Mouse (Mus musculus) kidney, postnatal 10 days (tissue): Measurements from ENCODE around the gene Ppp2r5e.

Source experiments
- DNase-seq: peaks from one replicate; pipeline ENCODE4 v3.0.0; 2021; ENCODE audit warnings: mixed read lengths

Gene Ppp2r5e

DNA sequence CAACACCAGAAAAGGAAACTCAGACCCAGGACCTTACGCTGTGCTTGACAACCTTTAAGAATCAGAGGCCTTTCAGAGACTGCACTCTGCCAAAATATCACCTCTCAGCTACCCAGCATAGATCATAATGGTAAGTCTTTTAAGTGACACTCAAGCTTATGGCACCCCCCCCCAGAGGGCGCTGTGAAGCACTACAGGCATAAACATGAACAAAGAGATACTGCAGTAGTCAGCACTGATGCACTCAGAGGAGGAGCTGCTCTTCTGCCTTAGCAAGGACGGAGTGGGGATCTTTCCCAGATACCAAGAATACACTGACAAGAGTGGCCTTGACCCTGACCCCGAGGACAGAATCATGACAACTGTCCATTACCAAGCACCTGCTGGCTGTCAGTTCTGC lies 23.8 kb downstream of the Ppp2r5e start:
- peak; percentile 67 for DNase-seq

GRCm38 (mm10) chr12:75570138-75570537 lies 25.9 kb downstream of the Ppp2r5e start:
- DNase-seq: no peak

GRCm38 (mm10) chr12:75567745-75568144 lies 28.3 kb downstream of the Ppp2r5e start:
- peak; percentile 45 for DNase-seq

GRCm38 (mm10) chr12:75565756-75566155 lies 30.3 kb downstream of the Ppp2r5e start:
- DNase-seq: no peak

- DNase-seq: no peak
These were observed 31.5 kb downstream of the Ppp2r5e start for GRCm38 (mm10) chr12:75564498-75564897.

DNA sequence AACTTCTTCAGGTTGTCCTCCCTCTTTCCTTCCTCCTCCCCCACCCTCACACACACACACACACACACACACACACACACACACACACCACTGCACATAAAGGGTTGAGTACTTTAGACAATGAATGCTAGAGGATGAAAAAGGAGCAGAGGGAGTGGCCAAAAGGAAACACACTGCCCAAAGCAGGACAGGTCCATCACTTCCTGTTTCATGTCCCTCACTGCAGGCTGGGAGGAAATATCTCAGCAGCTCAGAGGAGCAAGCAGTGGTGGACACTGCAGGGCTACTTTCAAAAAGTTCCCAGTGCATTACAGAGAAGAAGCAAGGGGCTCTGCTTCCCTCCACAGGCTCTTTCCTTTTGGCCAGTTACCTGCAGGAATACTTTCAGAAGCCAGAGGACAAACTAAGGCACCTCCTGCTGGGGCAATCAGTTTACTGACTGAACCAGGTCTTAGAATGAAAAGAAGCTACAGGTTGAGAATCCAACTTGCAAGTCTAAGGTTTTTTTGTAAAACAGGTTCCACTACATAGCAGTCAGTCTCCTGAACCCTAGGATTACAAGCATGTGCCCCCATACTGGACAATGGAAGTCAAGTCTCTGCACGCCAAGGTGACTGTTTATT lies 32.9 kb downstream of the Ppp2r5e start:
- DNase-seq: no peak

DNA sequence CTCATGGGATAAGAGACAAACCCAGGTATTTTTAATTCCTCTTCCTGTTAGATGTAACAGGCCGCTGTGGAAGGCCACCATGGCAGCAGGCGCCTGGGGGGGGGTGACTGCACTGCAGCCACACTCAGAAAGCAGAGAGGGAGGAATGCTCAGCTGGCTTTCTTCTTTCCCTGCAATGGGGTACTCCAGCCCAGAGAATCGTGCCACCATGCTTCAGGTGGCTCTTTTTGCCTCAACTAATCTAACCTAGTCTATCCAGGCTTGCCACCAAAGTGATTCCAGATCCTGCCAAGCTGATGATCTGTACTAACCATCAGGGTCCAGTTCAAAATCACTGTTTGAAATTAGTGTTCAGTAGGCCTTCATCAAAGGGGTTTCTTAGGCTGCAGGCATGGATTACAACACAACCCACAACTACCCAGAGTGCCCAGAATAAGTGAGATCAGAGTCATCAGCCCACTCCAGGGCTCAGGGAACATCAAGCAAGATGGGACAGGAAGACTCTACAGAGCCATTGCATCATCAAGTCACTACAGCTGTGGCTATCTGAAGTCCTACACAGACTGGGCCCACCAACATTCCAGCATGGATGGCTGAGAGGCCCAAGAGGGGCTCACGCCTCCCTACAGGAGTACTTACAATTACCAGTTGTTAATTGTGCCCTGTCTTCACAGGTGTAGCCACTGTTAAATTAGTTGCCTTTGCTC lies 35.2 kb downstream of the Ppp2r5e start:
- no peak for DNase-seq

- DNase-seq: no peak
These were observed 36.8 kb downstream of the Ppp2r5e start for GRCm38 (mm10) chr12:75559196-75559595.

- DNase-seq: peak; percentile 54
These were observed 38.2 kb downstream of the Ppp2r5e start for GRCm38 (mm10) chr12:75557813-75558212.

- DNase-seq: no peak
These were observed 41.0 kb downstream of the Ppp2r5e start for GRCm38 (mm10) chr12:75555032-75555431.

DNA sequence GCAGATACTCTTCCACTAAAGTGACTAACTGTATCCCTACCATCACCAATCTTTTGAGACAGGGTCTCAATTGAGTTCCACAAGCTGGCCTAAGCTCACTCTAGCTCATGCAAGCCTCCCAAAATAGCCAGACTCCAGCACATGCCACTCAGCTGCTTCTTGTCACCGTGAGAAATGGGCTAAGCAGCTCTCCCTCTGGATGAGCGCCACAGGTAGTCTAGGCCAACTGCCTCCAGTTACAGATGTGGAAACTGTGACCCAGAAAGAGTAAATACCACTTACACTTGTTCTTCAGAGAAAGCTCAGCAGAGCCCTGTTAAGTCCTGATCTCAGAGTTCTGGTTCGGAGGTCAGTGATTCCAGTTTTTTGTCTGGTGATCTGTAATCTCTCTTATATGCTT lies 43.7 kb downstream of the Ppp2r5e start:
- no peak for DNase-seq

GRCm38 (mm10) chr12:75551671-75552070 lies 44.4 kb downstream of the Ppp2r5e start:
- no peak for DNase-seq

DNA sequence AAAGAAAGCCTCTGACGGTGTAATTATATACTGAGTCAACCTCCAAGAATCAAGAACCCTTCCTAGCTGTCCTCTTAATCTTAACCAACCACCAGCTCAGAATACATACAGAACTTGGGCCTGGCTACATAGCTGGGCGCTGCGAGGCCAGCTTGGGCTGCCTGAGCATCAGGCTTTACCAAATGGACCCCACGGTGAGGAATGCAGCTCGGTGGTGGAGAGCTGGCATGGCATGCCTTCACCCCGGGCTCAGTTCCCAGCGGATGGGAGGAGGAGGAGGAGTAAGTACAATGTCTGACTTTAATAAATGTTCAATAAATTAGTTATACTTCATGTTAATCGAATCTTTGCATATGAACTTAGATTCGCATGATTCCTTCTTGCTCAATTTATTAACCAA lies 47.0 kb downstream of the Ppp2r5e start:
- no peak for DNase-seq

DNA sequence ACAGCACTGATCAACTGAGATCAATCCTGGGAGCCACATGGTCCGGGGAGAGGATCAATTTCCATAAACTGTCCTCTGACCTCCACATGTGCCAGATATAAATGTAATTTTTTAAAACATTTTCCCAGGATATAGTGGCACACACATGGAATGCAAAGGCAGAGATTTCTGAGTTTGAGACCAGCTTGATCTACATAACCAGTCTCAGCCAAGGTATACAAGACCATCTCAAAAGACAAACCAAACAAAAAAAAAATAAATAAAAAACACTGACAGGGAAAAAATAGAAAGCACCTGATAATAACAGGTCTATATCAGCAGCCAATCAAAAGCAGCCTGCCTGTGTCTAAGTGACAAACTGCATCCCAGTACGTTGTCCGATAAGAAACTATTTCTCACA lies 48.9 kb downstream of the Ppp2r5e start:
- no peak for DNase-seq

DNA sequence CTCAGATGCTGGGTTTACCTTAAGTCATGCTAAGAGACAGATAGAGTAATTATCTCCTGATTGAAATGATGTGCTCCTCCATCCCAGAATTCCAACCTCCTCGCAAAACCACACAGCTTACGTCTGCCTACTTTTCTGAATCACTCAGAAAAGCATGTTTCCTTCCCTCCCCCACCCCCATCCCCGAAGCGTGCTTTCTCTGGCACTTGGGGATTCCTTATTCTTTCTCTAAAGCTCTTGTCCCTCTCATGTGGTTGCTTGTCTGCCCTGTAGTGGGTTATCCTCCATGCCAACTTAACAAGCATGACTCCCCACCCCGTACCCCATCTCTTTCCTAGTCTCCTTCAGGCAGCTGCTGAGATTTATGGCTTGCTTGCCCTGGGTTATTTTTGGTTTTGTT lies 49.8 kb downstream of the Ppp2r5e start:
- DNase-seq: no peak

DNA sequence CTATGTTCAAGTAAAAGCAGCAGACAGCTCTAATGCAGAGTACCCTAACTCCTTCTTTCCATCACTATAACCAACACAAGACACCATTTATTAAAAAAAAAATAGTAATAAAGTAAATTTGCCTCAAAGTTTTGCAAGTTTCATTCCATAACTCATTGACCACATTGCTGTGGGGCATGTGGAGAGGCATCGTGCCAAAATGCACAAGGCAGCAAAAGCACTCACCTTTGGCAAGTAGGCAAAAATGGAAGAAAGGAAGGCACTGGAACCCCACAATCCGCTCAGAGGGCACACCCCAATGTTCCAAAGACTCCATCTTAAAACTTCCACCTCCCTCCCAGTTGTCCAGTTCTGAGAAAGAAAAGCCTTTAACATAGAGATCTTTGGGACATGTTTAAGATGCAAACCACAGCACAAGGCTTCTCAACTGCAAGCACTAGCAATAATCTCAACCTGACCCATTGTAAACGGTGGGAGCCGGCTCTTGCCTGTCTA lies 50.6 kb downstream of the Ppp2r5e start:
- DNase-seq: no peak

DNA sequence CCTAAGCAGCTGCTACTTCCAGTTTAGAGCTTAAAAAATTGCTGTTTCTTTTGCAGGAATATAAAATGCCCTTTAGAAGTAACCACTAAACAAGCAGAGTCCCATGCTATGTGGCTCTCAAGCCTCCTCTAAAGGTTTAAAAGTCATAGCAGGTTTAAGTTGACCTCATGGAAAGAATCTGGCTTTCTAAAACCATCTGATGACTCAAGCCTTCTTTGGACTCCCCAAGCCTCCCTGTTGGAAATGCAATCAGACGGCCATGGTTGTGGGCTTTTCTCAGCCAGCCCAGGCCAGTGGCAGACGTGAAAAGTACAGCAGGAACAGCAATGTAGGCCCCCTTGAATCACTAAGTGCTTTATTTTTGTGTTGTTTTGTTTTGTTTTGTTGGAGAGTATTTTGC lies 51.4 kb downstream of the Ppp2r5e start:
- DNase-seq: no peak

- no peak for DNase-seq
These were observed 51.8 kb downstream of the Ppp2r5e start for GRCm38 (mm10) chr12:75544259-75544658.

- no peak for DNase-seq
These were observed 52.7 kb downstream of the Ppp2r5e start for GRCm38 (mm10) chr12:75543346-75543745.

DNA sequence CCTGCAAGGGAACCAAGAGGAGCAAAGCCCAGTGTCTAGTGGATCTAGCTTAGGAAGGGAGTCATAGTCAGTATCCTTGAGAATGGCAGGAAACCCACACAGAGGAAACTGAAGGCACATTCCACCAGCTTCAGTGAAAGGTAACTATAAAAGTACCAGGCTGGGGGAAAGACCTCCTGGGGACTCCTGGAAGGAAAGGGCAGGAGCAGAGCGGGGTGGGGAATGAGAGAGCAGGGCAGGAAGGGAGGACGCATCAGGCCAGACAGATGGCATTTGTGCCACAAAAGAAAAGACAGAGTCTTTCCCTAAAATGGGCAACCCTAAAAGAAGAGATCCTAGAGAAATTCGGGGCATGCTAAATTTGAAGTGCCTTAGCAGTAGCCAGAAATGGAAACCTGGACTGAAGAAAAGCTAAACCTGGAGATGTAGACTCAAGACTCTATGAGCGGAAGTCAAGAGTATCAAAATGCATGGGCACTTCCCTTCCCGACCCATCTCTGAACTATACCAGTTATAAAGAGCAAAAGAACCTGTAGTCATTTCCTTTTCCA lies 55.3 kb downstream of the Ppp2r5e start:
- no peak for DNase-seq

DNA sequence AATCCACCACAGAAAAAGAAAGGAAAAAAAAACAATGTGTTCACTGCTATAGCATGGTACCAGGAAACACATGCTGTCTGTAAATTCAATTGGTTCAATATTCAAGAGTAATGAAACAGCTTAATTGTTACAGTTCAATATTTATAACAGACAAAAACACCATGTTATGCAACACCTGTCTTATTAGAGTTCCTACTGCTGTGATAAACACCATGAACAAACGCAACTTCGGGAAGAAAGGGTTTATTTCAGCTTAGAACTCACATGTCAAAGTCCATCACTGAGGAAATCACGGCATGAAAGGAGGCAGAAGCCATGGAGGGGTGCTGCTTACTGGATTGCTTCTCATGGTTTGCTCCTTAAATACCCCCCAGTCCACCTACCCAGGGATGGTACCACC lies 56.8 kb downstream of the Ppp2r5e start:
- no peak for DNase-seq

- DNase-seq: no peak
These were observed 58.2 kb downstream of the Ppp2r5e start for GRCm38 (mm10) chr12:75537673-75538423.

DNA sequence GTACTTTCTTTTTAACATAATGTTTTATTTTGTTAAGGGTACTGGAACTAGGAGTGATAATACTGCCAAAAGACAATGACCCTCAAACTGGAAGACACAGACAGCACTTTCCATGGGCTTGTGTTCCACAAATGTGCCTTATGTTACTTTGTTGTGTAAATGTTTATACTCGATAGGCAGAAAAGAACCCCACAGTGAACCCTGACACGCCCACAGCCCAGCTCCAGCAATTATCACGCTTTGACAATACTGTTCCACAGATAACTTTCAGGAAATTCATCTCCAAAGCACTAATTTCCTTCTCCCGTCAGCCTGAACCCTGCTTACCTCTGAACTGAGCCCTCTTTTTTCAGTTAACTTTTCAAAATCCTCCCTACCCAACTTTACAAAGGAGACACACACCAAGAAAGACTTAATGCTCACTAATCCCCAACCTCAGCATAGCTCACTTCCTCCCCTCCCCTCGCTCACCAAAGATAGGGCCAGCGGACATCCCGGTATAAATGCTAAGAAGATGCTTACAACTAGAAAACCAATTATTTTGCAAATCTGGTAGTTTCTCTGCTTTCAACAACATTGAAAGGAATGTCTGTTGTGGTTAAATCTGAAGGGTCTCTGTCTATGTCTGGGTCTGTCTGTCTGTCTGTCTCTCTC lies 58.9 kb downstream of the Ppp2r5e start:
- DNase-seq: no peak
